Mouse (Mus musculus) heart, adult 2 months (tissue): ENCODE measurements around the gene Tnrc6a.

Experiments used
- CTCF ChIP-seq: fragments of 200-600 bp; IDR thresholded peaks from 2 replicates; pipeline ENCODE4 v1.8.1; 2022; ENCODE audit warnings: antibody characterized with exemption, mild to moderate bottlenecking, moderate library complexity
- EP300 ChIP-seq: fragments of 200-500 bp; IDR thresholded peaks from 2 replicates; pipeline ENCODE4 v1.6.1; 2011; ENCODE audit warnings: low read depth, low read length, control low read depth; ENCODE audit not compliant: insufficient read depth

- TF ChIP-seq EP300: no peak
- no peak for TF ChIP-seq CTCF
Measured at GRCm38 (mm10) chr7:123212316-123212715, 88.6 kb downstream of the Tnrc6a start.
